Mouse (Mus musculus) right cerebral cortex, postnatal 25 days (tissue): ENCODE data around the gene Tmem196.

Source experiments
- DNase-seq: peaks from one replicate; pipeline ENCODE4 v3.0.0; 2022

The Tmem196 gene

GRCm38 (mm10) chr12:119945589-119946310 is at the start of gene Tmem196:
Gene Tmem196 (plus strand): TSS chr12:119945822.
- peak; percentile 45 for DNase-seq

- DNase-seq = no peak
These were observed 680 bp downstream of the Tmem196 start for GRCm38 (mm10) chr12:119946311-119946692.

GRCm38 (mm10) chr12:119957041-119957440 is 11.4 kb downstream of the Tmem196 start:
- no peak for DNase-seq

GRCm38 (mm10) chr12:119960730-119961129 is 15.1 kb downstream of the Tmem196 start:
- no peak for DNase-seq

GRCm38 (mm10) chr12:119965373-119965772 is 19.8 kb downstream of the Tmem196 start:
- no peak for DNase-seq

- no peak for DNase-seq
These were observed 24.4 kb downstream of the Tmem196 start for GRCm38 (mm10) chr12:119970068-119970467.

GRCm38 (mm10) chr12:119981731-119982130 is 36.1 kb downstream of the Tmem196 start:
- DNase-seq = peak; percentile 15

GRCm38 (mm10) chr12:119998267-119998666 is 52.6 kb downstream of the Tmem196 start:
- DNase-seq = no peak

GRCm38 (mm10) chr12:120004280-120004679 is 58.7 kb downstream of the Tmem196 start:
- DNase-seq = no peak

GRCm38 (mm10) chr12:120014768-120015167 is 69.1 kb downstream of the Tmem196 start:
- no peak for DNase-seq

- no peak for DNase-seq
These were observed 69.6 kb downstream of the Tmem196 start for GRCm38 (mm10) chr12:120015201-120015600.

GRCm38 (mm10) chr12:120028089-120028959 is 82.7 kb downstream of the Tmem196 start:
- peak; percentile 28 for DNase-seq
